Mouse (Mus musculus): Measurements from ENCODE around the gene Stard3nl. TPM values are rescaled to one million over a fixed set of nuclear protein-coding genes. Genes with fewer than 3 reads are reported as not detected.

Stard3nl gene
- total RNA-seq (2014; rRNA removed) (106 and 119 TPM in 2 replicates), polyA plus RNA-seq (2015; fragmentation: Nextera tagmentation; extraction: Ambion mirVana) (180 and 199 TPM in 2 replicates)

GRCm38 (mm10) chr13:19395688-19396354 is at the start of gene Stard3nl:
Gene Stard3nl (minus strand): TSS chr13:19395795.
- Histone ChIP-seq H3K27ac (ENCODE audit: low read depth, low read length) (peak within 1 kb of the TSS; percentile 87), H3K4me2 (ENCODE audit: low read depth) (peak within 1 kb of the TSS; percentile 71), H3K27me3 (ENCODE audit: insufficient read depth, low read length) (no peaks in the 10 kb centered on the region), H3K36me3 (ENCODE audit: insufficient read depth) (no peaks in the 10 kb centered on the region), H3K9ac (peak within 1 kb of the TSS; percentile 96), H3K4me3 (ENCODE audit: low read depth, low read length) (peak within 1 kb of the TSS; percentile 94), H3K4me1 (ENCODE audit: insufficient read depth) (peaks cover 13% of the 10 kb centered on the region), H3K9me3 (ENCODE audit: low read length) (no peaks in the 10 kb centered on the region)
- ATAC-seq (peak; percentile 99), DNase-seq (peak; percentile 98)
- TF ChIP-seq CTCF (IDR thresholded peaks at IDR 0.05; ENCODE audit: low read depth), result no peak; the same call in 1 of the 2 replicates
- WGBS, result under 1% methylated on average over 37 of the region's 37 CpGs

GRCm38 (mm10) chr13:19438040-19438439 is 42.4 kb upstream of the Stard3nl start:
- TF ChIP-seq CTCF (IDR thresholded peaks at IDR 0.05; ENCODE audit: low read depth), result peak; percentile 41
- H3K9ac ChIP-seq, result no peak overlapping the region

GRCm38 (mm10) chr13:19429812-19430370 is 34.3 kb upstream of the Stard3nl start:
- H3K4me2 ChIP-seq (ENCODE audit: low read depth), result no peak overlapping the region
- ATAC-seq, result no peak
- no peak overlapping the region for H3K27ac ChIP-seq (ENCODE audit: low read depth, low read length)
- H3K9ac ChIP-seq, result no peak overlapping the region
- no peak for DNase-seq
- no peaks in the 10 kb centered on the region for H3K9me3 ChIP-seq (ENCODE audit: low read length)
- no peaks in the 10 kb centered on the region for H3K4me1 ChIP-seq (ENCODE audit: insufficient read depth)
- H3K27me3 ChIP-seq (ENCODE audit: insufficient read depth, low read length), result no peaks in the 10 kb centered on the region
- no peak overlapping the region for H3K4me3 ChIP-seq (ENCODE audit: low read depth, low read length)
- H3K36me3 ChIP-seq (ENCODE audit: insufficient read depth), result no peaks in the 10 kb centered on the region
- TF ChIP-seq CTCF (IDR thresholded peaks at IDR 0.05; ENCODE audit: low read depth), result no peak
- whole genome bisulfite sequencing, result 87% methylated on average over 4 of the region's 4 CpGs

More at GRCm38 (mm10) chr13:19438040-19438439, 42.4 kb upstream of the Stard3nl start:
- H3K27me3 ChIP-seq (ENCODE audit: insufficient read depth, low read length), result no peaks in the 10 kb centered on the region
- H3K4me3 ChIP-seq (ENCODE audit: low read depth, low read length), result no peak overlapping the region
- no peaks in the 10 kb centered on the region for H3K9me3 ChIP-seq (ENCODE audit: low read length)
- ATAC-seq (peak; percentile 12; the same call in 1 of the 2 replicates), DNase-seq (peak; percentile 22)
- H3K4me2 ChIP-seq (ENCODE audit: low read depth), result no peak overlapping the region
- no peak overlapping the region for H3K27ac ChIP-seq (ENCODE audit: low read depth, low read length)
- no peaks in the 10 kb centered on the region for H3K36me3 ChIP-seq (ENCODE audit: insufficient read depth)
- 74% methylated on average over 10 of the region's 10 CpGs for WGBS
- H3K4me1 ChIP-seq (ENCODE audit: insufficient read depth), result no peaks in the 10 kb centered on the region

- ATAC-seq (no peak), DNase-seq (peak; percentile 7)
- H3K4me3 ChIP-seq (ENCODE audit: low read depth, low read length), result no peak overlapping the region
- H3K9me3 ChIP-seq (ENCODE audit: low read length), result no peaks in the 10 kb centered on the region
- no peaks in the 10 kb centered on the region for H3K36me3 ChIP-seq (ENCODE audit: insufficient read depth)
- H3K9ac ChIP-seq, result no peak overlapping the region
- no peak overlapping the region for H3K27ac ChIP-seq (ENCODE audit: low read depth, low read length)
- H3K4me2 ChIP-seq (ENCODE audit: low read depth), result no peak overlapping the region
- no peak for TF ChIP-seq CTCF (IDR thresholded peaks at IDR 0.05; ENCODE audit: low read depth)
- no peaks in the 10 kb centered on the region for H3K4me1 ChIP-seq (ENCODE audit: insufficient read depth)
- H3K27me3 ChIP-seq (ENCODE audit: insufficient read depth, low read length), result no peaks in the 10 kb centered on the region
- 75% methylated on average over 5 of the region's 5 CpGs for WGBS
Observed at GRCm38 (mm10) chr13:19428076-19428475, 32.5 kb upstream of the Stard3nl start.

GRCm38 (mm10) chr13:19424563-19424962 is 29.0 kb upstream of the Stard3nl start:
- Histone ChIP-seq H3K9me3 (ENCODE audit: low read length) (no peaks in the 10 kb centered on the region), H3K27ac (ENCODE audit: low read depth, low read length) (no peak overlapping the region), H3K27me3 (ENCODE audit: insufficient read depth, low read length) (no peaks in the 10 kb centered on the region), H3K4me3 (ENCODE audit: low read depth, low read length) (no peak overlapping the region), H3K36me3 (ENCODE audit: insufficient read depth) (no peaks in the 10 kb centered on the region), H3K9ac (no peak overlapping the region), H3K4me2 (ENCODE audit: low read depth) (no peak overlapping the region), H3K4me1 (ENCODE audit: insufficient read depth) (no peaks in the 10 kb centered on the region)
- TF ChIP-seq CTCF (IDR thresholded peaks at IDR 0.05; ENCODE audit: low read depth), result no peak
- DNase-seq (no peak), ATAC-seq (no peak)
- WGBS, result 88% methylated on average over 4 of the region's 4 CpGs

GRCm38 (mm10) chr13:19422521-19422920 is 26.9 kb upstream of the Stard3nl start:
- H3K27ac ChIP-seq (ENCODE audit: low read depth, low read length), result no peak overlapping the region
- WGBS, result 63% methylated on average over 1 of the region's 1 CpGs
- DNase-seq (no peak), ATAC-seq (no peak)
- H3K9me3 ChIP-seq (ENCODE audit: low read length), result no peaks in the 10 kb centered on the region
- H3K9ac ChIP-seq, result no peak overlapping the region
- no peaks in the 10 kb centered on the region for H3K4me1 ChIP-seq (ENCODE audit: insufficient read depth)
- no peak overlapping the region for H3K4me2 ChIP-seq (ENCODE audit: low read depth)
- no peaks in the 10 kb centered on the region for H3K27me3 ChIP-seq (ENCODE audit: insufficient read depth, low read length)
- H3K36me3 ChIP-seq (ENCODE audit: insufficient read depth), result no peaks in the 10 kb centered on the region
- no peak for TF ChIP-seq CTCF (IDR thresholded peaks at IDR 0.05; ENCODE audit: low read depth)
- H3K4me3 ChIP-seq (ENCODE audit: low read depth, low read length), result no peak overlapping the region

GRCm38 (mm10) chr13:19417885-19418521 is 22.4 kb upstream of the Stard3nl start:
- Histone ChIP-seq H3K9ac (no peak overlapping the region), H3K4me1 (ENCODE audit: insufficient read depth) (no peaks in the 10 kb centered on the region), H3K36me3 (ENCODE audit: insufficient read depth) (no peaks in the 10 kb centered on the region), H3K27me3 (ENCODE audit: insufficient read depth, low read length) (no peaks in the 10 kb centered on the region), H3K27ac (ENCODE audit: low read depth, low read length) (no peak overlapping the region), H3K4me3 (ENCODE audit: low read depth, low read length) (no peak overlapping the region), H3K4me2 (ENCODE audit: low read depth) (no peak overlapping the region), H3K9me3 (ENCODE audit: low read length) (no peaks in the 10 kb centered on the region)
- 87% methylated on average over 4 of the region's 4 CpGs for WGBS
- ATAC-seq (no peak), DNase-seq (no peak)
- TF ChIP-seq CTCF (IDR thresholded peaks at IDR 0.05; ENCODE audit: low read depth), result no peak
